Mouse (Mus musculus) C2C12 (cell line): Measurements from ENCODE around the gene Nfia.

ENCODE experiments used
- CEBPB ChIP-seq: IDR thresholded peaks from one replicate; pipeline ENCODE4 v1.6.1; 2011; ENCODE audit warnings: low read depth, mild to moderate bottlenecking, control low read depth, moderate library complexity
- CTCF ChIP-seq: IDR thresholded peaks from one replicate; pipeline ENCODE4 v1.5.1; 2011; ENCODE audit not compliant: control insufficient read depth, insufficient read depth, insufficient read length
- MAX ChIP-seq: IDR thresholded peaks from one replicate; pipeline ENCODE4 v1.6.1; 2011; ENCODE audit warnings: mild to moderate bottlenecking, control low read depth
- MYOD1 ChIP-seq: IDR thresholded peaks from one replicate; pipeline ENCODE4 v1.6.1; 2011; ENCODE audit warnings: low read depth; ENCODE audit not compliant: control insufficient read depth, insufficient read length
- USF1 ChIP-seq: IDR thresholded peaks from one replicate; pipeline ENCODE4 v1.6.1; 2011; ENCODE audit warnings: low read depth, mild to moderate bottlenecking, control low read depth, moderate library complexity

DNA sequence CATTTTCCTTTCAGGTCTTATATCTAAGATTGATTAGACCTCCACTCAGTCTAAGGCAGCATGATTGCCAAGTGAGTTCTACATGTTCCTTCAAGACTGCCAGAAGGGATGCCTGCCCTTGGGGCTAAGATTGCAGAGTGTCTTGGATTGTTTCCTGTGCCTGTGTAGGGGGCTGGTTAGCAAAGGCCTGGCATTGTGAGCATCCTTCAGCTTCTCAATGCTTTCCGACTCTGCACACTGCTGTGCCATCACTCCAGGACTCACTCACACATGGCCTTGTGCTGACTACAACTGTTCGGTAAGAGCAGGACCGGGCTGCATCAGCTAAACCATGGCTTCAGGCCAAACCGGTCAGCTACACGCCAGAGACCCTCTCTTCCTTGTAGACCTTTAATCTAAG lies 229.7 kb downstream of the Nfia start:
- TF ChIP-seq CTCF, result no peak
- no peak for TF ChIP-seq USF1
- no peak for TF ChIP-seq MAX
- no peak for TF ChIP-seq MYOD1
- no peak for TF ChIP-seq CEBPB
